Mouse (Mus musculus): ENCODE data around the gene Tbx1.

DNA sequence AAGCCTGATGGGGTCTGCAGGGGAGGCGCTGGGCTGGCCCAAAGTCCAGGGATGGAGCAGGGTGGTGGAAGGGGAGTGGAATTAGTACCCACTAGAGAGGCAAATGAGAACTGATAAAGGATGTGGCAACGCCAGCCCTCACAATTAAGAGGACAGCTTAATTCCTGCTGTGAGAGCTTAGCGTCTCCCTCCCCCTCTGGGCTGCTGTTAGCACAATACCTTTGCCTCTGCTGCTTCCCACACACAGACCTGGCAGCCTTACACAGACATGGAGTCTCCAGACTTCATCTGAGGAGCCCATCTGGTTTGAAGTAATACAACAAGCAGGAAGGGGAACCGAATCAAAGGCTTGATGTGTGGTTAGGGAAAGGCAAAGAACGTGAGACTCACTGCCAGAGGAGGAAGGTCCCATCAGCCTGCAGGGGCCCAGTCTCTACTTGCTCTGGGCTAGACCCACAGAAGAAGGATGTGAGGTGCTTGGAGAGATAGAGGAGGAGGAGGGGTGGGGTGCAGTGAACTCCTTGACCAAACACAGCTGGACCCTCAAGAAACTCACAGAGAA is 12.8 kb downstream of the Tbx1 start:
- no peak for TF ChIP-seq CTCF (IDR thresholded peaks at IDR 0.05; ENCODE audit: borderline replicate concordance, control insufficient read depth, extremely low read depth, insufficient read depth, low read length, poor library complexity)
- no peak for TF ChIP-seq POLR2A (IDR thresholded peaks at IDR 0.05; ENCODE audit: control insufficient read depth, extremely low read depth, insufficient read depth, low read length, poor library complexity)
